Mouse (Mus musculus): ENCODE data around the gene Mxd4.

The Mxd4 gene

DNA sequence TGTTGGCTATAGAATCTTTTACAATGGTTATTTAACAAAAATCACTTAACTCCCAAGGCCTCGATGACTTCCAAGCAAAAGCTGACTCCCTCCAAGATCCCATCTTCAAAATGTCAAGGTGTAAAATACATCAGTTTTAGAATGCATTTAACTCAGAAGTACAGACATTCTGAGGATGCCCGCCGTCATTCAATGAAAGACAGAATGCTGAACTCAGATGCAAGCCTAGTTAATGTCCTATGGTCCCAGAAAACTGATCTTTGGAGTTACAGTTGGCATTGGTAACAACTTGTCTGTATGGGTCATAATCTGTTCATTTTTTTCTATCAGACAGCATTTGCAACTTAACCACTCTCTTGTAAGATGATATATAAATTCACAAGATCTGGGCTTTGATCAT, 17.6 kb downstream of the Mxd4 start:
- DNase-seq (ENCODE audit: low read depth) = no peak

DNA sequence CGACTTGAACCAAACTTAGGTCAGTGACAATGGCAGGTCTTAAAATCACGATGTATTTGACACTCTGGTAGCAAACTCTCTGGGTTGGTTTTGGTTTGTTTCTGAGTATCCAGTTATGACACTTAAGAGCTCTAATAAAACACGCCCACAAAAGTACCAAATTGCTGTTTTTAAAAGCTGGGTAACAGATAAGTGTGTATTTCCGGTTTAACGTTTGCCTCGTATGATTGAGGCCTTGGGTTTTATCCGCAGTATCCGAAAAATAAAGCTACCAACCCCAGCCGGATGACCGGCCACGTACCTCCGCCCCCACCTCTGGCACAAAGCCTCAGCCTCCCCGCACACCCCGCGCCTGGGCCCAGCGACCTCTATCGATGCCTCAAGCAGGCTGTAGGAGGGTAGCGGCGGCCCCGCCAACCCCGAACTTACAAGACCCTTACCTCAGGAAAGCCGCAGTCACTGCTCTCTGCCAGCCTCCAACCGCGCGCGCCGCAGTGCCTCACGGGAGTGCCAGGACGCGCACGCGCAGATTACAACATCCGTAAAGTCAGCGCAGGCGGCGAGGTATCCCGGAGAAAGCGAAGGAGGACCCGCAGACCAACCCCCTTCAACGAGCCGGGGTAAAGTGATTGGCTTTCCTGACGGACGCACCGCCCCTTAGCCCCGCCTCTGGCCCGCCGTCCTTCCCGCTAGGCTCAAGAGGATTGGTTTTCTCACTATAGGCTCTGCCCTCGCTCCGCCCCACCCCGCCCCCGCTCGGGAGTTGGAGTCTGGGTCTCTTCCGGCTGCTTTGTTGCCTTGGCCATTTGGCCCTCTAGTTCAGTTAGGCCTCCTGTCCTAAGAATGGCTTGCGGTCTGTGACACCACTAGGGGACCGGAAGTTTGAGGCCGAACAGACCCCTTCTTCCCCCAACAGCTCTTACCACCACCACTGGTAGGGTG, 18.3 kb downstream of the Mxd4 start, which contains the start of the genes Poln and Haus3:
Poln (minus strand) TSS at position 499 of the 942 bp plus-strand sequence.
Haus3 (minus strand) TSS at position 578 of the 942 bp plus-strand sequence.
- DNase-seq (ENCODE audit: low read depth) = peak; percentile 99

DNA sequence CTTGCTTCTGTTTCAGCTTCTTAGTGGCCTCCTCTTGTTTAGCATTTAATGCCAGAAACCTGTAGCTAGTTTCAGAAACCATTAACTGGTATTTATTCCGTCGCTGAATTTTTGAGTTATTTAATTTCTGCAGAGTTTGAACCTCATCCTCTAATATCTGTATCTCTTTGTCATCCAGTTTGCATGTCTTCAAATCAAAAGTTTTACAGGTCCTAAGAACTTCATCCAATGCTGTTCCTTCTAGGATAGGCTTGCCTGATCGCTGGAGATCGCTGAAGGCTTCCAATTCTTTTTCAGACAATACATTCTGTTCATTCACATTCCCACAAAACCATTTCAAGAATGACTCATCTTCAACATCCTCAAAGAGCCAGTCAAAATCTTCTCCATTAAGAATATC, 19.7 kb downstream of the Mxd4 start:
- no peak for DNase-seq (ENCODE audit: low read depth)

DNA sequence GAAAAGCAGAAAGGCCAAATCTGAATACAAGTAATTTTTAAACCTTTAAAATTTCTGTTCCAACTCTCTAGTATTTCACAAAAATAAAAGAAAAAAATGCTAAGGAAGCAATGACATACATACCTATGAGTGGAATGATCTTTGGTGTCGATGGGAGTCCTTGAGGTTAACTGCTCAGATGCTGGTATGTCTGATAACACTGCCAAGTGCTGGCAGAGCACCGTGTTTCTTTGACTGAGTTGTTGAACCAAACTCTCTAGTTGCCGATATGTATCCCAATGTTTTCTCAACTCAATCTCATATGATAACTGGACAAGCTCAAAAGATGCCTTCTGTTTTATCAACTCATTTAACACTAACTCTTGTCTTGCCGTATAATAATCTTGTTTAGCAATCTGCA, 21.7 kb downstream of the Mxd4 start:
- DNase-seq (ENCODE audit: low read depth) = no peak

DNA sequence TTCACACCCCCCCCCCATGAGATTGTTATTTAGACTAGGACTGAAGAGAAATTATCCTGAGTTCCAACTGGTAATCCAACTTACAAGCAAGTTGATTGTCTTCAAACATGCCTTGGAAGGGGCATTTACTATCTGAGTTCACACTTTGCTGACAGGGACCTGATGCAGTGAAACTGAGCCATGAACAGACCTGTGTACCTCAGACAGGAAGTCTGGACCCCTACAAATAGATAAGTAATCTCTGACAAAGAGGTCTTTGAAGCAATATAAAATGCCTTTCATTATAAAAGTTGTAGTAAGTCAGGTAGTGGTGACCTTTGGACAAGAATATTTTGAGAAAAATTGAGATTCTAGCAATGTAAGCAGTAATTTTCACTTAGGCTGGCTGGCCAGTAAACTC, 39.0 kb downstream of the Mxd4 start:
- DNase-seq (ENCODE audit: low read depth) = no peak

DNA sequence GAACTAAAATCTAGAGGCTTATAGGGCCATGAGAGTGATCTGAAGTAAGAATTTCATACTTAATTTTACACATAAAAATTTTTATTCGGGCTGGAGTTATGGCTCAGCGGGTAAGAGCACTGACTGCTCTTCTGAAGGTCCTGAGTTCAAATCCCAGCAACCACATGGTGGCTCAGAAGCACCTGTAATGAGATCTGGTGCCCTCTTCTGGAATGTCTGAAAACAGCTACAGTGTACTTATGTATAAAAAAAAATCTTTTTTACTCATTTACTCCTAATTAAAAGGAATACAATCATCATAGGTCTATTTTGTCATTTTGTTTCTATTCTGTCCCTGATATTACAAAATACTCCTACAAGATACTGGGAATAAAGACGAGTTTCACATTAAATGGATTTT, 40.0 kb downstream of the Mxd4 start:
- DNase-seq (ENCODE audit: low read depth) = peak; percentile 16

DNA sequence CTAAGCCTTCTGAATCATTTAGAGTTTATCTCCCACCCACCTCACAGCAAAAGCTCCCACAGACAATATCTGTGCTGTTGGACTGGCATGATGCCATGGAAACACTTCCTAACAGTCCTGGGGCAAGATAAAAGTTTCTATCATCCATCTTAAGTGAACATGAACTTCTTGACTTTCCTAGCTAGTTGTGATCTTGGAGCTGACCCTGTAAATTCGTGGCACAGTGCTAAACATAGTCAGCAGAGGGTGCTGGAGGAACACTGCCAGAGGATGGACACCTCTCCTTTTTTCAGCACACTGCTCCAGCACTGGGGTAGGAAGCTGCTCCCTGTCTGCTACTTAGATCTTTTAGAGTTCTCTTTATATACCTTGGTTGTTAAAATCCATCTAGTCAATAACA, 47.8 kb downstream of the Mxd4 start:
- peak; percentile 56 for DNase-seq (ENCODE audit: low read depth)

DNA sequence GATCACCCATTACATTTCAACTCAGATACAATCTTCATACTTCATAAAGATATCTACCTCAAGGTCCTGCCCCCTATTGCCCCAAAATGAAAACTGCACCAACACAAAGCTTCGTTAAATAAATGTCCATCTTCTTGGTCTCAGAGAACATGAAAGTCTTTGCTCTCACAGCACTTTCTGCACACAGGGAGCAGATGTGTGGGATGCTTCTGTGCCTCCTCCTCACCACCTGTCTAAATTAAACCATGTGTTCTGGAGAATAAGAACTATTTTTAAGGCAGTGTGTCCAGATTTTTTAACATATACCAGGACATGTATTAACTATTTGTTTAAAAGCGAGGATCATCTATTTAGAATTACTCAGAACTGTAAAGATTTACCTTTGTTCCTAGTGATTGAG, 54.8 kb downstream of the Mxd4 start:
- DNase-seq (ENCODE audit: low read depth) = no peak

DNA sequence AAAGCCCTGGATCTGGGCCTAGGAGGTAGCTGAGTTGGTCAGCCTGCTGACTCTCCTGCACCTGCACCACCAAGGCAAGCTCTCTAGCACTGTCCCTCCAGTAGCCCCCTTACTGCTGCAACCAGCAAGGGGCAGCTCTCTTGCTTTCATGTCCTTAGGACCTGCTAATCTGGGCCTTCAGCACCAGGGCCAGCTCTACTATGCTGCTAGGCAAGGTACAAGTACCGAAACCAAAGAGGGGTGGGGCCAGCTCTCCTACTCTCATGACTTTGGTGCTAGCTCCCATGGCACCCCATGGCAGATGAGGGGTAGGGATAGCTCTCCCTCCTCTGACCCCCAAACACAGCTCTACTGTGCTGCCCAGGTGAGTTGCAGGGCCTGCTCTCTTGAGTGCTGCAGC, 63.4 kb downstream of the Mxd4 start:
- peak; percentile 16 for DNase-seq (ENCODE audit: low read depth)
